Mouse (Mus musculus): ENCODE data around the gene Kcnh5. TPM values are rescaled to one million over a fixed set of nuclear protein-coding genes. Genes with fewer than 3 reads are reported as not detected.

The Kcnh5 gene
- total RNA-seq (2014; rRNA removed) (not detected in 2 replicates), polyA plus RNA-seq (2012; rRNA removed) (not detected in 2 replicates)

GRCm38 (mm10) chr12:75176691-75177645, at the start of gene Kcnh5:
Gene Kcnh5 (minus strand): TSS chr12:75177332.
- Histone ChIP-seq H3K27me3 (ENCODE audit: control insufficient read depth, insufficient read depth, low read length) (peaks cover 12% of the 10 kb centered on the region), H3K9ac (ENCODE audit: low read depth, low read length) (no peak within 1 kb of the TSS), H3K4me3 (ENCODE audit: insufficient read depth, low read depth, low read length) (no peak within 1 kb of the TSS), H3K79me2 (ENCODE audit: control insufficient read depth, insufficient read depth, low read length) (no peaks in the 10 kb centered on the region), H3K27ac (replicated peaks; ENCODE audit: insufficient read depth, low read depth, low read length) (no peak within 1 kb of the TSS), H3K36me3 (ENCODE audit: control insufficient read depth, insufficient read depth, low read length) (no peaks in the 10 kb centered on the region), H3K4me1 (ENCODE audit: control insufficient read depth, insufficient read depth, low read length) (no peaks in the 10 kb centered on the region)
- TF ChIP-seq POLR2A (IDR thresholded peaks at IDR 0.05; ENCODE audit: extremely low read depth, insufficient read depth, low read length) (no peak), CTCF (IDR thresholded peaks at IDR 0.05; ENCODE audit: low read depth, low read length) (no peak)
- DNase-seq (ENCODE audit: extremely low read depth, low read depth, low spot score): no peak
- WGBS: 1% methylated on average over 52 of the region's 52 CpGs

GRCm38 (mm10) chr12:75223966-75224365, 46.8 kb upstream of the Kcnh5 start:
- WGBS: 81% methylated on average over 1 of the region's 1 CpGs
- Histone ChIP-seq H3K36me3 (ENCODE audit: control insufficient read depth, insufficient read depth, low read length) (no peaks in the 10 kb centered on the region), H3K9ac (ENCODE audit: low read depth, low read length) (no peak overlapping the region), H3K27me3 (ENCODE audit: control insufficient read depth, insufficient read depth, low read length) (no peaks in the 10 kb centered on the region), H3K4me1 (ENCODE audit: control insufficient read depth, insufficient read depth, low read length) (no peaks in the 10 kb centered on the region), H3K79me2 (ENCODE audit: control insufficient read depth, insufficient read depth, low read length) (no peaks in the 10 kb centered on the region), H3K4me3 (ENCODE audit: insufficient read depth, low read depth, low read length) (no peak overlapping the region), H3K27ac (replicated peaks; ENCODE audit: insufficient read depth, low read depth, low read length) (no peak overlapping the region)
- TF ChIP-seq POLR2A (IDR thresholded peaks at IDR 0.05; ENCODE audit: extremely low read depth, insufficient read depth, low read length) (no peak), CTCF (IDR thresholded peaks at IDR 0.05; ENCODE audit: low read depth, low read length) (no peak)
- DNase-seq (ENCODE audit: extremely low read depth, low read depth, low spot score): no peak

- Histone ChIP-seq H3K4me3 (ENCODE audit: insufficient read depth, low read depth, low read length) (no peak overlapping the region), H3K27ac (replicated peaks; ENCODE audit: insufficient read depth, low read depth, low read length) (no peak overlapping the region), H3K79me2 (ENCODE audit: control insufficient read depth, insufficient read depth, low read length) (no peaks in the 10 kb centered on the region), H3K9ac (ENCODE audit: low read depth, low read length) (no peak overlapping the region), H3K36me3 (ENCODE audit: control insufficient read depth, insufficient read depth, low read length) (no peaks in the 10 kb centered on the region), H3K27me3 (ENCODE audit: control insufficient read depth, insufficient read depth, low read length) (no peaks in the 10 kb centered on the region), H3K4me1 (ENCODE audit: control insufficient read depth, insufficient read depth, low read length) (no peaks in the 10 kb centered on the region)
- no peak for DNase-seq (ENCODE audit: extremely low read depth, low read depth, low spot score)
- 65% methylated on average over 2 of the region's 2 CpGs for WGBS
- TF ChIP-seq CTCF (IDR thresholded peaks at IDR 0.05; ENCODE audit: low read depth, low read length): no peak
- no peak for TF ChIP-seq POLR2A (IDR thresholded peaks at IDR 0.05; ENCODE audit: extremely low read depth, insufficient read depth, low read length)
These were observed 12.3 kb upstream of the Kcnh5 start for GRCm38 (mm10) chr12:75189413-75189812.

GRCm38 (mm10) chr12:75182646-75183045, 5.5 kb upstream of the Kcnh5 start:
- Histone ChIP-seq H3K36me3 (ENCODE audit: control insufficient read depth, insufficient read depth, low read length) (no peaks in the 10 kb centered on the region), H3K27me3 (ENCODE audit: control insufficient read depth, insufficient read depth, low read length) (no peaks in the 10 kb centered on the region), H3K79me2 (ENCODE audit: control insufficient read depth, insufficient read depth, low read length) (no peaks in the 10 kb centered on the region), H3K4me3 (ENCODE audit: insufficient read depth, low read depth, low read length) (no peak overlapping the region), H3K9ac (ENCODE audit: low read depth, low read length) (no peak overlapping the region), H3K4me1 (ENCODE audit: control insufficient read depth, insufficient read depth, low read length) (no peaks in the 10 kb centered on the region), H3K27ac (replicated peaks; ENCODE audit: insufficient read depth, low read depth, low read length) (no peak overlapping the region)
- TF ChIP-seq CTCF (IDR thresholded peaks at IDR 0.05; ENCODE audit: low read depth, low read length): no peak
- TF ChIP-seq POLR2A (IDR thresholded peaks at IDR 0.05; ENCODE audit: extremely low read depth, insufficient read depth, low read length): no peak
- no peak for DNase-seq (ENCODE audit: extremely low read depth, low read depth, low spot score)
- WGBS: 66% methylated on average over 7 of the region's 7 CpGs

- no peak overlapping the region for H3K4me3 ChIP-seq (ENCODE audit: insufficient read depth, low read depth, low read length)
- TF ChIP-seq CTCF (IDR thresholded peaks at IDR 0.05; ENCODE audit: low read depth, low read length) (no peak), POLR2A (IDR thresholded peaks at IDR 0.05; ENCODE audit: extremely low read depth, insufficient read depth, low read length) (no peak)
- no peak overlapping the region for H3K27ac ChIP-seq (replicated peaks; ENCODE audit: insufficient read depth, low read depth, low read length)
- H3K36me3 ChIP-seq (ENCODE audit: control insufficient read depth, insufficient read depth, low read length): no peaks in the 10 kb centered on the region
- H3K9ac ChIP-seq (ENCODE audit: low read depth, low read length): no peak overlapping the region
- H3K27me3 ChIP-seq (ENCODE audit: control insufficient read depth, insufficient read depth, low read length): peaks cover 12% of the 10 kb centered on the region
- no peaks in the 10 kb centered on the region for H3K4me1 ChIP-seq (ENCODE audit: control insufficient read depth, insufficient read depth, low read length)
- no peak for DNase-seq (ENCODE audit: extremely low read depth, low read depth, low spot score)
- H3K79me2 ChIP-seq (ENCODE audit: control insufficient read depth, insufficient read depth, low read length): no peaks in the 10 kb centered on the region
- WGBS: 37% methylated on average over 8 of the region's 8 CpGs
These were observed 2.4 kb upstream of the Kcnh5 start for GRCm38 (mm10) chr12:75179491-75179890.

- no peaks in the 10 kb centered on the region for H3K79me2 ChIP-seq (ENCODE audit: control insufficient read depth, insufficient read depth, low read length)
- DNase-seq (ENCODE audit: extremely low read depth, low read depth, low spot score): no peak
- H3K9ac ChIP-seq (ENCODE audit: low read depth, low read length): no peak overlapping the region
- H3K36me3 ChIP-seq (ENCODE audit: control insufficient read depth, insufficient read depth, low read length): no peaks in the 10 kb centered on the region
- H3K4me3 ChIP-seq (ENCODE audit: insufficient read depth, low read depth, low read length): no peak overlapping the region
- H3K27ac ChIP-seq (replicated peaks; ENCODE audit: insufficient read depth, low read depth, low read length): no peak overlapping the region
- TF ChIP-seq POLR2A (IDR thresholded peaks at IDR 0.05; ENCODE audit: extremely low read depth, insufficient read depth, low read length) (no peak), CTCF (IDR thresholded peaks at IDR 0.05; ENCODE audit: low read depth, low read length) (no peak)
- 7% methylated on average over 13 of the region's 13 CpGs for WGBS
- H3K4me1 ChIP-seq (ENCODE audit: control insufficient read depth, insufficient read depth, low read length): no peaks in the 10 kb centered on the region
- H3K27me3 ChIP-seq (ENCODE audit: control insufficient read depth, insufficient read depth, low read length): peaks cover 12% of the 10 kb centered on the region
These were observed 506 bp upstream of the Kcnh5 start for GRCm38 (mm10) chr12:75177646-75178030.
